Mouse (Mus musculus): ENCODE data around the gene Gpr156.

Gpr156 gene

GRCm38 (mm10) chr16:37877406-37877805, 38.9 kb upstream of the Gpr156 start:
- Histone ChIP-seq H3K9me3 (ENCODE audit: low read length) (no peaks in the 10 kb centered on the region), H3K27me3 (ENCODE audit: insufficient read depth, low read length) (no peaks in the 10 kb centered on the region), H3K4me1 (replicated peaks; ENCODE audit: low read depth, low read length) (peaks cover 4% of the 10 kb centered on the region; the same call in 1 of the 2 replicates), H3K4me3 (replicated peaks; ENCODE audit: low read length) (no peak overlapping the region), H3K36me3 (ENCODE audit: insufficient read depth, low read length) (peaks cover 59% of the 10 kb centered on the region)
- no peak for TF ChIP-seq NANOG (IDR thresholded peaks at IDR 0.05; ENCODE audit: borderline replicate concordance, low read length)
- TF ChIP-seq POU5F1 (IDR thresholded peaks at IDR 0.05; ENCODE audit: borderline replicate concordance, low read length), result no peak
- no peak for TF ChIP-seq CTCF (conservative IDR thresholded peaks at IDR 0.05; ENCODE audit: low read length)

GRCm38 (mm10) chr16:37878951-37879505, 37.3 kb upstream of the Gpr156 start:
- no peaks in the 10 kb centered on the region for H3K27me3 ChIP-seq (ENCODE audit: insufficient read depth, low read length)
- peaks cover 75% of the 10 kb centered on the region for H3K36me3 ChIP-seq (ENCODE audit: insufficient read depth, low read length)
- peaks cover 8% of the 10 kb centered on the region; the same call in 1 of the 2 replicates for H3K4me1 ChIP-seq (replicated peaks; ENCODE audit: low read depth, low read length)
- H3K9me3 ChIP-seq (ENCODE audit: low read length), result no peaks in the 10 kb centered on the region
- TF ChIP-seq POU5F1 (IDR thresholded peaks at IDR 0.05; ENCODE audit: borderline replicate concordance, low read length) (no peak), CTCF (conservative IDR thresholded peaks at IDR 0.05; ENCODE audit: low read length) (no peak), NANOG (IDR thresholded peaks at IDR 0.05; ENCODE audit: borderline replicate concordance, low read length) (no peak)
- H3K4me3 ChIP-seq (replicated peaks; ENCODE audit: low read length), result no peak overlapping the region

- Histone ChIP-seq H3K4me3 (replicated peaks; ENCODE audit: low read length) (no peak overlapping the region), H3K27me3 (ENCODE audit: insufficient read depth, low read length) (no peaks in the 10 kb centered on the region), H3K4me1 (replicated peaks; ENCODE audit: low read depth, low read length) (peaks cover 4% of the 10 kb centered on the region; the same call in 1 of the 2 replicates), H3K9me3 (ENCODE audit: low read length) (no peaks in the 10 kb centered on the region), H3K36me3 (ENCODE audit: insufficient read depth, low read length) (peaks cover 78% of the 10 kb centered on the region)
- TF ChIP-seq POU5F1 (IDR thresholded peaks at IDR 0.05; ENCODE audit: borderline replicate concordance, low read length) (no peak), NANOG (IDR thresholded peaks at IDR 0.05; ENCODE audit: borderline replicate concordance, low read length) (no peak), CTCF (conservative IDR thresholded peaks at IDR 0.05; ENCODE audit: low read length) (no peak)
These were observed 36.4 kb upstream of the Gpr156 start for GRCm38 (mm10) chr16:37879750-37880419.

- H3K4me3 ChIP-seq (replicated peaks; ENCODE audit: low read length), result no peak overlapping the region
- TF ChIP-seq NANOG (IDR thresholded peaks at IDR 0.05; ENCODE audit: borderline replicate concordance, low read length) (no peak), CTCF (conservative IDR thresholded peaks at IDR 0.05; ENCODE audit: low read length) (no peak), POU5F1 (IDR thresholded peaks at IDR 0.05; ENCODE audit: borderline replicate concordance, low read length) (no peak)
- peaks cover 78% of the 10 kb centered on the region for H3K36me3 ChIP-seq (ENCODE audit: insufficient read depth, low read length)
- H3K27me3 ChIP-seq (ENCODE audit: insufficient read depth, low read length), result no peaks in the 10 kb centered on the region
- H3K9me3 ChIP-seq (ENCODE audit: low read length), result no peaks in the 10 kb centered on the region
- peaks cover 3% of the 10 kb centered on the region; the same call in 1 of the 2 replicates for H3K4me1 ChIP-seq (replicated peaks; ENCODE audit: low read depth, low read length)
These were observed 35.1 kb upstream of the Gpr156 start for GRCm38 (mm10) chr16:37881168-37881567.

- TF ChIP-seq CTCF (conservative IDR thresholded peaks at IDR 0.05; ENCODE audit: low read length), result no peak
- no peak for TF ChIP-seq NANOG (IDR thresholded peaks at IDR 0.05; ENCODE audit: borderline replicate concordance, low read length)
- TF ChIP-seq POU5F1 (IDR thresholded peaks at IDR 0.05; ENCODE audit: borderline replicate concordance, low read length), result no peak
- H3K36me3 ChIP-seq (ENCODE audit: insufficient read depth, low read length), result peaks cover 3% of the 10 kb centered on the region
- H3K4me1 ChIP-seq (replicated peaks; ENCODE audit: low read depth, low read length), result no peaks in the 10 kb centered on the region
- no peak overlapping the region for H3K4me3 ChIP-seq (replicated peaks; ENCODE audit: low read length)
- no peaks in the 10 kb centered on the region for H3K27me3 ChIP-seq (ENCODE audit: insufficient read depth, low read length)
- no peaks in the 10 kb centered on the region for H3K9me3 ChIP-seq (ENCODE audit: low read length)
These were observed 27.3 kb upstream of the Gpr156 start for GRCm38 (mm10) chr16:37888986-37889385.

- no peaks in the 10 kb centered on the region for H3K9me3 ChIP-seq (ENCODE audit: low read length)
- no peaks in the 10 kb centered on the region for H3K36me3 ChIP-seq (ENCODE audit: insufficient read depth, low read length)
- no peaks in the 10 kb centered on the region for H3K27me3 ChIP-seq (ENCODE audit: insufficient read depth, low read length)
- no peak overlapping the region for H3K4me3 ChIP-seq (replicated peaks; ENCODE audit: low read length)
- no peaks in the 10 kb centered on the region for H3K4me1 ChIP-seq (replicated peaks; ENCODE audit: low read depth, low read length)
- TF ChIP-seq CTCF (conservative IDR thresholded peaks at IDR 0.05; ENCODE audit: low read length) (no peak), POU5F1 (IDR thresholded peaks at IDR 0.05; ENCODE audit: borderline replicate concordance, low read length) (no peak), NANOG (IDR thresholded peaks at IDR 0.05; ENCODE audit: borderline replicate concordance, low read length) (no peak)
These were observed 23.6 kb upstream of the Gpr156 start for GRCm38 (mm10) chr16:37892667-37893066.

- H3K36me3 ChIP-seq (ENCODE audit: insufficient read depth, low read length), result no peaks in the 10 kb centered on the region
- H3K4me1 ChIP-seq (replicated peaks; ENCODE audit: low read depth, low read length), result no peaks in the 10 kb centered on the region
- TF ChIP-seq POU5F1 (IDR thresholded peaks at IDR 0.05; ENCODE audit: borderline replicate concordance, low read length), result no peak
- TF ChIP-seq CTCF (conservative IDR thresholded peaks at IDR 0.05; ENCODE audit: low read length), result no peak
- TF ChIP-seq NANOG (IDR thresholded peaks at IDR 0.05; ENCODE audit: borderline replicate concordance, low read length), result no peak
- no peaks in the 10 kb centered on the region for H3K27me3 ChIP-seq (ENCODE audit: insufficient read depth, low read length)
- no peak overlapping the region for H3K4me3 ChIP-seq (replicated peaks; ENCODE audit: low read length)
- no peaks in the 10 kb centered on the region for H3K9me3 ChIP-seq (ENCODE audit: low read length)
These were observed 22.9 kb upstream of the Gpr156 start for GRCm38 (mm10) chr16:37893381-37893780.

- H3K27me3 ChIP-seq (ENCODE audit: insufficient read depth, low read length), result no peaks in the 10 kb centered on the region
- TF ChIP-seq POU5F1 (IDR thresholded peaks at IDR 0.05; ENCODE audit: borderline replicate concordance, low read length) (no peak), CTCF (conservative IDR thresholded peaks at IDR 0.05; ENCODE audit: low read length) (no peak), NANOG (IDR thresholded peaks at IDR 0.05; ENCODE audit: borderline replicate concordance, low read length) (no peak)
- H3K4me1 ChIP-seq (replicated peaks; ENCODE audit: low read depth, low read length), result no peaks in the 10 kb centered on the region
- no peak overlapping the region for H3K4me3 ChIP-seq (replicated peaks; ENCODE audit: low read length)
- no peaks in the 10 kb centered on the region for H3K36me3 ChIP-seq (ENCODE audit: insufficient read depth, low read length)
- no peaks in the 10 kb centered on the region for H3K9me3 ChIP-seq (ENCODE audit: low read length)
These were observed 22.4 kb upstream of the Gpr156 start for GRCm38 (mm10) chr16:37893942-37894341.

Data from E14TG2a.4 (cell line).